Mouse (Mus musculus) cerebellum, postnatal 25 days (tissue): ENCODE measurements around the gene Arhgef7.
"Not testable (repeated sequence)": the region's sequence is repeated elsewhere in the genome, so short reads cannot be mapped to it uniquely, and the experiment has no call there.

ENCODE experiments used
- DNase-seq, 2 experiments: peaks; one replicate each; pipeline ENCODE4 v3.0.0; 2021; ENCODE audit warnings: mixed read lengths in 2 of 2

Gene Arhgef7

GRCm38 (mm10) chr8:11842757-11843156, 115.2 kb downstream of the Arhgef7 start:
- no peak for DNase-seq

- no peak for DNase-seq
Measured at GRCm38 (mm10) chr8:11843677-11844315, 116.3 kb downstream of the Arhgef7 start.

DNA sequence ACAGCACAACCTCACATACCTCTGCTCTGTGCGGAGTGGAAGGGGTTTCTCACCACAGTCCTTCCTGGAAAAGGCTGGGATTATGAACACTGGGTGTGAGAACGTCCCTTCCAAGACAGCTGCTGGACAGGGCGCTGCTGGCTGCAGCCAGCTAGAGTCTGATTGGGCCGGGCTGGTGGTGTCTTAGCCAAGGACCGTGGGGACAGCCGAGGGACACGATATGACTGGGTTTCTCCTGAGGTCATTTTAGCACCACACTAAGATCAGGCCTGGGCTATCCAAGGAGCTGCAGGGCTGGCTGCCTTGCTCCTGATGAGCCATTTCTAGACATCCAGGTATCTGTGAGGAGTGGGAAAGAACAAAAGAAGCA, 116.8 kb downstream of the Arhgef7 start:
- DNase-seq: no peak

- no peak for DNase-seq
Measured at GRCm38 (mm10) chr8:11846807-11847206, 119.3 kb downstream of the Arhgef7 start.

GRCm38 (mm10) chr8:11867832-11868231, 140.3 kb downstream of the Arhgef7 start:
- DNase-seq: no peak

GRCm38 (mm10) chr8:11874227-11874626, 146.7 kb downstream of the Arhgef7 start:
- DNase-seq: not testable (repeated sequence)

DNA sequence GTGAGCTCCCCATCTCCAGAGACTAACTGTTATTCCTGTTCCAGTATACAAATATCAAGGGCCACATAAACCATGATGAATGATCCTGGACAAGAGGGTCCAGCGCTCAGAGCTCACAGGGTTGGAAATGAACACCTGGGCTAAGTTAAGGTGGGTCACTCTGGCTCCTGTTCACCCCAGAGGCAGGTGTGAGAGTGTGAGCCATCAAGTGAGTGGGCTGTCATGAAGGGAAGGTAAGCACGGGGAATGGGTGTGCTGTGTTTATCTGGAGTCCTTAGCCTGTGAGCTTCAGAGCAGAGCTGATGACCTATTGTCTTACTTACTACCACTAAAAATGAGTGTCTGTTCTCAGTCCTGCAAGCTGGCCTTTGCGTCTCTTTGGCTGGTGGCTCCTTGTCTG, 157.1 kb downstream of the Arhgef7 start:
- no peak for DNase-seq
